Mouse (Mus musculus) right cerebral cortex, adult 2 months (tissue): ENCODE data around the gene Fkbp8.

Experiments
- DNase-seq, 2 experiments: peaks; one replicate each; pipeline ENCODE4 v3.0.0; 2021 to 2022; ENCODE audit warnings: low spot score in 2 of 2

The Fkbp8 gene

DNA sequence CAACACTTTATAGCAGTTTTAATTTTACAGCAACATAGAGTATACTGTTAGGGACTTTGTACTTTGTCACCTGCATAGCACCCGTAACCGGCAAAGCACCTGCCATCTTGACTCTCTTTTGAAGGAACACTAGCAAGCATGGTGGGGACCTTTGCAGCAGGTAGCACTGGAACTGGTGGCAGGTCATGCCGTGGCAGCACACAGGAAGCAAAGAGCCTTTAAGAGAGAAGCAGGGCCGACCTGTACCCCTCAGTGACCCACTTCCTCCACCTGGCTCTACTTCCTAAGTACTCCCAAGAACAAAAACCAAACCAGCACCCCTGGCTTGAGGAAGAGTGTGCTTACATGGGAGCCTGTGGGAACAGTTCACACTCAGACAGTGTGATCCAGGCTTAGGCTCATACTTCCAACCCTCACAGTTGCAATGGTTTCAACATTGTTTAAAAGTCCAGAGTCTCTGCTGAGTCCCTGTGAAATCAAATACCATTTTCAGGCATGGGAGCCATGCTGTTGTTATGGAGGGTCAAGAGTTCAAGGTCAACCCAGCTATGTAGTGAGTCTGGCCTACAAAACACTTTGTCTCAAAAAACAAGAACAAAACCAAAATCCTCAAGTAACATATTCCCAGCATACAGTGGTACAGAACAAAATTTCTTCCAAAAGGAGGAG, 27.7 kb downstream of the Fkbp8 start:
- DNase-seq = no peak

DNA sequence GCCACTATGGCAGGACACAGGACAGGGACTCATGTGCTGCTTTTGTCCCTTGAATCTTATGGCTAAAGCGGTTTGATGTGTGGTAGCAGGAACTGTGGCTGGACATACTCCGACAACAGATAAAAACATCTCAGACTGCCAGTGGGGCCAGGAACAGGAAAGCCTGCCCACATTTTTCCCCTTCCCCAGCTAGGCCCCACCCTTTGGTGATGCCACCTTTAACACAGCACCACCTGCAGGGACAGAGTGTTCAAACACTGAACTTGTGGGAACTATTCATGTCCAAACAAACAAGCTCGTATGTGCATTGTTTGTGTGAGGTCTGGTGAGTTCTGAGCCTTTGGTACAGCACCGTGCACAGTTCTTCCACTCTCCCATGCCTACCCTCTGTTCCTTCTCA, 30.8 kb downstream of the Fkbp8 start:
- no peak for DNase-seq

DNA sequence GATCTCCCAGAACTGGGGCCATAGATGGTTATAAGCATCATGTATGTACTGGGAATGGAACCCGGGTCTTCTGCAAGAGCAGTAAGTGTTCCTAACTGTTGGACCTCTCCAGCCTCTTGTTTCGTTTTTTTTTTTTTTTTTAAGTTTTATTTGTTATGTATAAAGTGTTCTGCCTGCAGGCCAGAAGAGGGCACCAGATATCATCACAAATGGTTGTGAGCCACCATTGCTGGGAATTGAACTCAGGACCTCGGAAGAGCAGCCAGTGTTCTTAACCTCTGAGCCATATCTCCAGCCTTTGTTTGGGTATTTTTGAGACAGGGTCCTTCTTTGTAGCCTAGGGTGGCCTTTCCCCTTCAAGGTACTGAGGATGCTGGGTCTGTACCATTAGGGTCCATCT, 31.5 kb downstream of the Fkbp8 start:
- no peak for DNase-seq

DNA sequence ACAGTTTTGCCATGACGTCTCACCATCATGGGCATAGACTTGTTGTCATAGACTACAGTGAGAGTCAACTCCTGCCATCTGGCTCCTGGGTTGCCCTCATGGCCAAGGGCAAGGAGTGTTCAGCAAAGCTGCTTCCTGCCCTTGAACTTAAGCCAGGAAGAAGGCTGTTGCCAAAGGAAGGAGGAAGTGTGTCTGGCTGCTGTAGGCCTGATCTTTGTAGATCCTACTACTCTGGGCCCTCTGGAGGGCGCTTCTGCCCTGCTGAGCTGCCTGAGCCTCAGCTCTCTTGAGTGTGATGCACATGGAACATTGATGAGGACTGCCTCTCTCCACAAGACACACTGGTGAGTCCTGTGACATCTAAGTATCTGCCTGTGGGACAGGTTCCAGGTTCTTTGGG, 32.6 kb downstream of the Fkbp8 start:
- DNase-seq = no peak

DNA sequence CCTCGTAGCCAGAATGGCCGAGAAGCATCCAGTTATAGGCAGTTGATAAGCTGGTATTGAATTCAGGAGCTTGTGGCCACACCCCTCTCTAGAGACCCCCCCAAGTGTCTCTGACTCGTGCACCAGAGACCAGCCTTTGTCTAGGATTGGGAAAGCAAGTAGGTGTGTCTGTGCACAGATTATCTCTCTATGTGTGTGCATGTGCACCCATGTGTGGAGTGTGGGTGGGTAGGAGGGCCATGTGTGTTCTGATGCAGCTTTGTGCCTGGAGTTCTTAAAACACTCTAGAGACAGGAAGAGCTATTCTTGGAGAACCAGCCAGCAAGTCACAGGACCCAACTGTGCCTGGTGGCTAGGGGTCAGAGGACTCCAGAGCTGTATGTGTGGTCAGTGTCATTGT, 33.0 kb downstream of the Fkbp8 start:
- no peak for DNase-seq

DNA sequence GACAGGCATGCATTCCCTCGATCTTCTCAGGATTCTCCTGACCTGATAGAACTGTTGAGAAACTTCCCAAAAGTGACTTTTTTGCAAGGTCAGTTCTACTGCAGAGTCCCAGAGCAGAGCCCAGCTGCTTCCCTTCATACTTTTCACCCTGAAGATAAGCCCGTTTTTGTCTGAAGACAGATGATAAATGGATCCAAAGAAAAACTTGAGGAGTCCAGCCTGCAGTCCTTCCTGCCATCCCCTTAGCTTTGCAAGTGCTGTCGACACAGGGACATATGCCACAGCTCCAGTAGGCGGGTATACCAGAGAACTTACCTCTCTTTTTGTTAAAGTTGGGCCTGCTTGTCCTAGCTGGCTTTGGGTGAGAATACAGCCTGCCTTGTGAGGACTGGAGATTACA, 33.8 kb downstream of the Fkbp8 start:
- no peak for DNase-seq

DNA sequence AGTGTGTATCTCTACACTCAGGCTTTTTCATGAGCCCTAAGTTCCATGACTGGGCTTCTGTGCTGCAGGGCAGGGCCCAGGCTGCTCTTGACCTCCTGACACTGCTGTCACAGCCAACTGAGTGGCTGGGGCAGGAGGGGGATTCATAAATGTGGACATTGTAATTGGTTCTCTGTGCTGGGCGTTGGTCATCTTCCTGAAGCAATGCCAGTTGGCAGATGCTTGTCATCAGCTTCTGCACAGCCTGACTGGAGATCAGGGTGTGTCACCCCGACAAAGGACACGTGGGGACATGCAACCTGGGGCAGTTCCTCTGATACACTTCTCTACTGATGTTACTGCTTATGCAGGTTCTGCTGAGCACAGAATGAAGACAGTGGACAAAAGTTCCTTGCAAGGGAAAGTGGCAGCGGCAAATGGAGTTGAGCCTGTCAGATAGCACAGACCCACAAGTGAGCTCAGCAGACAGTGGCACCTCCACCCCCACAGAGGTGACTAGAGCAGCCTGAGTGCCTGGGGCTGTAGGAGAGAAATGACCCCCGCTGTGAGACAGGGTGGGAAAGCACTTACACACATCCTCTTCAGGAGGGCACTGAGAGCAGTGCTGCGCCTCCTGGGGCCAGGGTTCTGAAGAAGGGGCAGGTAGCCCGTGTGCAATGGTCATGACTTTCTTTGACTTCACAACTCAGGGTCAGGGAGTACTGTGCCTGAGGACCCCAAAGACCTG, 34.4 kb downstream of the Fkbp8 start:
- no peak for DNase-seq

DNA sequence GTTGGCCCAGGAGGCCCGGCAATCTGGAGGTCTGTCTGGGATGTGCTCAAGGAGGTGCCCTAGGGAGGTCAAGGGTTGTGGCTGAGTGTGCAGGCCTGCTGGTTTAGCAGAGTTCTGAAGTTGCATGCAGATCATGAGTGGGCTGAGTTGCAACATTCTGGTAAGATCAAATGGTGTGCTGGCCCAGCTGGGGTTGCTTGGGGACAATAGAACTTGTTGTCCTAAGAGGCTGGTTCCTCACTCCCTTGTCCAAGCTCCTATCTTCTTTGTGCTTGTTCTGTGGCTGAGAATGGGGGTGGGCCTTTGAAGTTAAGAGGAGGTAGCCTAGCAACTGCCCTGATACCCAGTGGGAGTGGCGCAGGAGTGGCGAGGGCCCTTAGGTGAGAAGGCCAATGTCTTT, 35.3 kb downstream of the Fkbp8 start:
- DNase-seq = no peak

DNA sequence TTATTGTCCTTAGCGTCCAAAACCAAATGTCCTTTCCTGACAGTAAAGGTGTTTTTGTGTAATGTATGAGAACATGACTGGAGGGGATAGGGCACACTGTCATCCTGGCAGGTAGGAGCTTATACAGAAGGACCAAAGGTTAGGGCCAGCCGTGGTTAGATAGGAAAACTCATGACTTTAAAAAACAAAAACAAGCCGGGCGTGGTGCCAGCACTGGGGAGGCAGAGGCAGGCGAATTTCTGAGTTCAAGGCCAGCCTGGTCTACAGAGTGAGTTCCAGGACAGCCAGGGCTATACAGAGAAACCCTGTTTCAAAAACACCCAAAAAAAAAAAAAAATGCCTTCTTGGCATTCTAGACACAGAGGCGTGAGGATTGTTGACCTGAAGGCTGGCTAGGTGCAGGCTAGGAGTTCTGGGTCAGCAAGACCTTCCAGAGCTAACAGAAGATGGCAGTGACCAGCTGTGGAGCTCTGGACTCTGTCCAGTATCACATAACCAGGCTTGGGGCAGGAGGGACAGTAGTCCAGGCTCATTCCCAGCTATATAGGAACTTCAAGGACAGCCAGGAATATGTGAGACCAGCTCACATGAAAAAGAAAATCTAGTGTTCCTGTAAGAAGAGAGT, 36.4 kb downstream of the Fkbp8 start:
- no peak for DNase-seq

DNA sequence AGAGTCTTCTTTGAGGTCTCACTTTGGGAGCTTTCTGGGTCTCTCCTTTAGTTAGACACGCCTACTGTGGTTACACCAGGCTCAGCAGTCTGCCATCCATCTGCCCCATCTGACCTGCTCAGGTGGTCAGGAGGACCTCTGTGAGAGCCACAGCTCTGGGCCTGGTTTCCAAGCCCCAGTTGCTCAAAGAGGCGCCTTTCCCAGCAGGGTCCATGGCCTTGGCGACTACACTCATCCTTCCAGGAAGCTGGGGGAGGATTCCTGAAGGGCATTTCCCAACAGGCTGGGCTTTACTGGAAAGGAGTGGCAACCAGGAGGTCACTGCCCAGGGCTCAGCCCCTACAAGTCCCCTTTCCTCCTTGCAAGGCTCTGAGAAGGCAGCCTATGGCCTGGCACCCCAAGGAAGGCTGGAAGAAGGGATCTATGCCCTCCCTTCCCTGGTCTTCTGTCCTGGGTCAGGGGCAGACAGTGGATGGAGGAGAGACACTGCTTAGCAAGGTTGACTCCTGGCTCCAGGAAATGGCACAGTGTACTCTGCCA, 37.2 kb downstream of the Fkbp8 start:
- DNase-seq = no peak

DNA sequence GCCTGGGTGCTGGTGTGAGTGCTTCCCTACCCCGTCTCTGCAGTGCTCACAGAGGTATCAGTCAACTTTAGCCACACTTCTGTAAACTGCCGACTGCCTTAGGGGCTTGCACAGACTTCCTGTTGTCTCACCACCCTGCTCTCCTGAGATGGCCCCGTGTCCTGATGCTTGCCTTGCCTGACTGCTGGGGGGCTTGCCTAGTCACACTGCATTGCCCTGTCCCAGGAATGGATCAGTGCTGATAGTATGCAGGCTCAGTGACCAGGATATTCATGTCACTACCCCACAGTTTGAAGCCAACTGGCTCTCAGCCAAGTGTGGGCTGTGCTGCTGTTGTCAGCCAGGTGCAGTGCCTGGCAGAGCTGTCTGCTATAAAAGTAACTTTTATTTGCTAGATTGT, 38.0 kb downstream of the Fkbp8 start:
- no peak for DNase-seq

DNA sequence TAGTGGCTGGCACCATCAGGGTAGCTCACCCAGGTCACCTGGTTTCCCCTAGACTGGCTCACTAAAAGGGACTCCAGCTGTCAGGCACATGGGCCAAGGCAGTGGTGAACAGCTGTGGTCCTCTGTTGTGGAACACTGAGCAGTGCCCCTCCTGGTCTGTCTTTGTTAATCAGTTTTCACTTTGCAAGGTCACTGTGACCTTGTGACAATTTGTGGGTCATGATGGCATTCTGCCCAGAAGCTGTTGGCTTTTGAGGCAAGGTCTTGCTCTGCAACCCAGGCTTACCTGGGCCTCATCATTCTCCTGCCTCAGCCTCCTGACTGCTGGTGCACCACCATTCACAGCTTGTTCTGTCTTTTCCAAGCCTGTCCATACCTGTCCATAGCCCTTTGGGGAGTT, 42.8 kb downstream of the Fkbp8 start:
- DNase-seq = no peak

DNA sequence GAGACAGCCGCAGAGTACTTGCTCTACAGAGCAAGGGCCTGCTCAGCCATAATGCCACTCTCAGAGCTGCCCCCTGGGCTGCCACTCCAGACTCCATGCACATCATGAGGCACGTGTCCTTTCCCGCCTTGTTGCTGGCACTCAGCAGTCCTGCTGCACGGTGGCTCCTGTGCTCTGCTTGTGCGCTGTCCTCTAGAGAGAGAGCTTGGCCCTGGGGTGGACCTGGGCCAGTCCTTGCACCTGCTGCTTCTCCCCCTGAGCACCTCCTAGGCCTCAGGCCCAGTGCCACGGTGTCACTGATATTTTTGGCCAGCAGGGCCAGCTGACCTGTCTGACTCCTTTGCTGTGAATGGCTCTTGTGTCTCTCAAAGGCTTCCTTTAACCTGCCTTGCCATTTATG, 43.5 kb downstream of the Fkbp8 start:
- DNase-seq = no peak

DNA sequence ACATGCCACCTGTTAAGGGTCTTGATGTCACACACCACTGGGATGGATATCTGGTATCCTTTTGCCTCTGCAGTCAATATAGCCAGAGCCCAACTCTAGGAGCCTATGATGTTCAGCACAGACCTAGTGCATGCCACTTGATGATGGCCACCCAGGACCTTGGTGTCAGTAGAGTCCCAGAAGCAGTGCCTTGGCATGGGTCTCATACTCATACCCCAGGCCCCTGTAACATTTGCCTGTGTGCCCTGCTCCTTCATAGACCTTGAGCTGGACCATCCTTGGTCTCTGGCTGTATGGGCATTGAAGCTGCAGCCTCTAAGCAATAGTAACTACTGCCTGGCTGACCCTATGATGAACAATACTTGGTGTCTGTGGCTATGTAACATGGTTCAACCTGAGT, 46.8 kb downstream of the Fkbp8 start:
- no peak for DNase-seq

DNA sequence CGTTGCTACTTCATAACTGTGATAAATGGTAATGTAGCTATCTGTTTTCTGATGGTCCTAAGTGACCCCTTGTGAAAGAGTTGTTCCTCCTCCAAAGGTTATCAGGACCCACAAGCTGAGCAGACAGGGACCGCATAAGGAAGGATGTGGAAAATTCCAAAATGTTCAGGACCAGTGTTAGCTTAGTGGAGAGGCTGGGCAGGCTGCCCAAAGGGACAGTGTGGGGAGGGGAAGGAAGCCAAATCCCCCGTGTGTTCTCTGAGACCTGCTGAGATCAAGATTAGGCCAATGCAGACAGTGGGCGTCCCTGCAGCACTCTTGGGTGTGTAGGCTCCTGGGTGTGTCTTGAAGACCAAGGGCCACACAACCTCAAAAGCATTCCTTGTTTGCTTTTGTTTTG, 47.4 kb downstream of the Fkbp8 start:
- DNase-seq = no peak

DNA sequence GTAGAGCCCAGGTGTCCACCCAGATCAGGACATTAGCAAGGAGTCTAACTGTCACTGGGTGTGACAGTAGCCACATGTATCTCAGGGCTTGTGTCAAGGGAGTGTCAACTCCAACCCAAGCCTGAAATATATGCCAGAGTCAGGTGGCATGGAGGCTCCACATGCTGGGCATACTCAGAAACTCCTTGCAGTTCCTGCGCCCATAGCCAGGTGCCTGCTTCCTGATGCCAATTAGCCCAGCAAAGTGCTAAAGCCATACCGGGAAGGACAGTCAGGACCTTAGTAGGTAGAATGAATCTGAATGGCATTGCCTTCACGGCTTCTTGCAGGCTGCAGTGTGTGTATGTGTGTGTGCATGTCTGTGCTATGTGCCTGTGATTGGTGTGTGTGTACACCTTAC, 49.7 kb downstream of the Fkbp8 start:
- no peak for DNase-seq

DNA sequence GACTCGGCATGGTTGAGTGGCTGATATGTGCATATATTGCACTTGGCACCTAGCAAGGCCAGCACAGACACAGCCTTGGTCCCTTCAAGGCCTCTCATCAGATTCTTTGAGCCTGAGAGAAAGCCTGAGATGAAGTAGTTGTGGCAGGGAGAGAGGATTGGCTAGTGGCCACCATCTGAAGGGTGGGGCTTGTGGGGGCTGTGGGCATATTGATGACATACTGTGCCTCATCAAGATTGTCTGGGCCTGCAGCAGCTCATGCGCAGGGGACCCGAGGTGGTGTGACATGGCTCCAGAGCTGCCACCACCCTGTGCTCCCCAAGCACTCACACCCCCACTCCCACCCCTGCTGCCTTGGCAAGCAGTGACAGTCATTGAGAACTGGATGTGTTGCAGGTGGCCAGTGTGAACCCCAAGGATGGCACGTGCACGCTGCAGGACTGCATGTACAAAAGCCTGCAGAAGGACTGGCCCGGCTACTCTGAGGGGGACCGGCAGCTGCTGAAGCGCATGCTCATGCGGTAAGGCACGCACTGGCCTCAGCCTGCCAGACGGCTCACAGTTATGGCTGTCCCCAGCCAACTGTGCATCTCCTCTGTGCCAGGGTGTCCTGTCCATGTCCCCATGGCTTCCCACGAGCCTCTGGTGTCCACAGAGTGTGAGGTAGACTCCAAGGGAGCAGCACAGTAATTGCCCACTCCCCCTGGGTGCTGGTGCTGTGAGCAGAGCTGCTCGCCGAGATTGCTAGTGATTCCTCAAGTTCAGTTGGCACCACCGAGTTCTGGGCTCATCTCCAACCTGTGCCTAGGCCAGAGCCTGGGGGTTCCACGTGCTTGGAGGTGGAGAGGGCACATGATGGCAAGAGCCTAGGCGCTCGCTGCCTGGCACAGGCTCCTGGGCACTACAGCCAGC, 56.2 kb downstream of the Fkbp8 start:
- no peak for DNase-seq

DNA sequence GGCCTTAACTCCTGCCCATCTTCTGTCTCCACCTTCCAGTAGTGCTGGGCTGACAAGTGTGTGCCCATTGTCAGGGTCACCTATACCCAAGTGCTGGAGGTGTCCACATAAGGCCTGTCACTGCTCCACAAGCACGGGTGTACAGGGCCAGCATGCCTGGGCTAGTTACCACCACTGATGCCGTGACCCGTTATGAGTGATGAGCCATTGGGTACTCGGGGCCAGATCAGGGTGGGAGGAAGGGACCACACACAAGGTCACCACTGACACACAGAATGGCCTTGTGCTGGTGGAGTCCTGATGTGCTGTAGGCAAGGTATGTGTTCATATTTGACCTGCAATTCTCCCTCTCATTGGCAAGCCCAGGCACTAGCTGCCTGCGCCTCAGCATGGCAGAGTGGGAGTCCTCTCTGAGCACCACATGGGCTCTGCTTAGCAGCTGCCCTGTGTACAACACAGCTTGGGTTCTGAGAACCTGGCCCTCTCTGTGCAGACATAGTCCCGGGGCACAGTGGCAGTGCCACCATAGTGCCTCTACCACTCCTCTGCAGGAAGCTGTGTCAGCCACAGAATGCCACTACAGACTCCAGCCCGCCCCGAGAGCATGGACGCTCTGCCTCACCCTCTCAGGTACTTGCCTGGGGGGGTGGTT, 57.2 kb downstream of the Fkbp8 start:
- DNase-seq = no peak
